Mouse (Mus musculus) frontal cortex, postnatal 10 days (tissue): ENCODE measurements at regions not wholly inside any gene's neighbourhood (a gene's known extent, or its start where the extent isn't known, plus 50 kb on each side); places are given as distances from the start of the nearest gene placed in this dataset.
"Not testable (repeated sequence)": the region's sequence is repeated elsewhere in the genome, so short reads cannot be mapped to it uniquely, and the experiment has no call there.

Experiments used
- DNase-seq, 2 experiments: peaks; one replicate each; pipeline ENCODE4 v3.0.0; 2022; ENCODE audit warnings: low spot score in 2 of 2, mixed read lengths in 1 of 2

DNA sequence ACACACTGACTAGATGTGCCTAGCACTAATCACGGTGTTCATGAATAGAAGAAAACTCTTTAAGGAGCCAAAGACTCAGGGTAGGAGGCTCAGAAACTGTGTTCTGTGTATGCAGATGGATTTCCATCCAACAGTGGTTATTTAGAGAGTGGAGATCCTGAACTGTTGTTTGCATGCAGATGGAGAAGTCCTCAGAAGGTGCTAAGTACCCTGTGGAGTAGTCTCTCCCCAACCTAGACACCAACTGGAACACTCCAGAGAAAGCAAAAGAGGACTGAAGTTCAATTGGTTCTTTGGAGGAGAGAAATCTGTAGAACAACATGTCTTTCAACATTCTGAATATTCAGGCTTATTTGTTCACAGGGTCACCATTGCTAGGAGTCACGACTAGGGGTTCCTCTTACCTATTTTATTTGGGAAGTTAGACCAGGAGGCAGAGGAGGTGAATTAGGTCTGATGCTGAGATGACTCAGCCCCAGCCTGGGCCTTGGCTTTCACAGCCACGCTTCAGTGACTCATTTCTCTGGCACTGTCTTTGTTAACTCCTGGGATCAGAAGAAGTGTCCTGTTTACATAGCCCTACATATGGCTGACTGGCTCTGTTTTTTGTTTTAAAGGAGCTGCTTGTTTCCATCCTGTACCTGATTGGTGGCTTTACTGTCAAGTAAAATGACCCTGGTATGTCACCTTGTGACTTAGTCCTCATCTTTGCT is 742.0 kb downstream of the Kcna4 start:
- DNase-seq, result no peak

DNA sequence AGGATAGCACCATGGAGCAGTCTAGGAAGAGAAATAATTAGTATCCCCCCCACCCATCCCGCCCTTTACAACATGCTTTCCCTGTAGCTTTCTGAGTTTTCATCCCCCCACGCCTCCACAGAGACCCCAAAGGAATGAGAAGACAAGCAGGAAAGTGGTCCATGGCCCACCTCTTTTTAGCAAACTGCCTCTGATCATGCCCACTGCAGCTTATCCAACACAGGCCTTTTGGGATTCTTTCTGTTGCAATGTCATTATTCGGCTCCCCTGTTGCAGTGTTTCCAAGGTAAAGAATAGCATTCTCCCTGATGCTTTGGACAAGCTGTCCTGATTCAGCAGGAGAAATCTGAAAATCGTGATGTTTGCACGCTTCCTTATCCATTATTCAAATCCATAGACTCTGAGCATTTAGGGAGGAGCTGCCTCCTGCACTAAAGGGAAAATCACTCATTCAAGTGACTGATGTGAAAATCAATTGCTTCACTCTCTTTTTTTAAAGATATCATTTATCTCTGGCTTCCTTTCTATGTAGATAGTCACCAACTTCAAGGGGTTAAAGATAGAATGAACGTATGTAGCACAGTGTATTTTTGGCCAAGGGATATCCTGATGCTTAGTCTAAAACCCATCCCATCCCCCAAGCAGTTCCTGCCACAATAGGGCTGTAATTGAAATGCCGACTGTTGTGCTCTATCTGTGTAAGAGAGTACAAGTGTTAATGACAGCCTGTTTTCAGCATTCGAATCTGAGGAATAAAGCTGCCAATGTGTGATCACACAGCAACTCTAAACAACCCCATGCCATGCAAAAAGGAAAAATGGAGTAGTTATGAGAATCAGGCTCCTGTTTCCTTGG is 743.1 kb downstream of the Kcna4 start:
- DNase-seq, result no peak

DNA sequence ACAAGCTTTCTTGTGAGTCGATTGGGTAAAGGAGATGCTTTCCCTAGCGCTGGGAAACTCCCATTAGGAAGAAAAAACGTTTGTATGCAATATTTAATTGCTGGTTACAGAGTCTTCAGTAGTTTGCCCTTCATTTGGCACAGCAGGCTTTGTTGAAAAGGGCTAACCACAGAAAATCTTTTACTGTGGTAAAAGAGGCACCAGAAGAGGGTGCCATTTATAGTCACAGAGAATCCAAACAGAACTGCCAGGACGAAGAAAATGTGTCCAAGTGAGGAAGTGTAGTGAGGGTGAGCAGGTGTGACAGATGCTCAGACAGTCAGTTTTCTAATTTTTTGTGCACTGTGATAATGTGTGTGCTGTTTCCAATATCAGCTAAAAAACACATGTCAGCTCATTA is 744.4 kb downstream of the Kcna4 start:
- no peak for DNase-seq

DNA sequence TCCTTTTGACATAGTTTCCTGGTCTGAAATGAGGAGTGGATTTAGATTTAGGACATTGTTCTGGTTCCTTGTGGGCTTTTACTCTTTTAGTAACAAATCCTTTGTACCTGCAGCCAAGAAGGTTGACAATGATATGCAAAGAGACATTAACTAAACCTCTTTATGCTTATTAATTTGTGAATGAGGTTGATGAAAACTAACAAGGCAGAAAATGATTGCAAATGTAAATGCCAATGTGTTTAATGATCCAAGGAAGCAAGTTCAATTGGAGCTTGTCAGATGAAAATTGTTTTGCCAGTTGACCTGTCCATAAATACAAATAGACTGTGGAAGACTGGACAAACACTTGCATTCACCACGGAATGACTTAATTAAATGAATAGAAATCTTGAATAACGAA is 751.6 kb downstream of the Kcna4 start:
- DNase-seq, result no peak

DNA sequence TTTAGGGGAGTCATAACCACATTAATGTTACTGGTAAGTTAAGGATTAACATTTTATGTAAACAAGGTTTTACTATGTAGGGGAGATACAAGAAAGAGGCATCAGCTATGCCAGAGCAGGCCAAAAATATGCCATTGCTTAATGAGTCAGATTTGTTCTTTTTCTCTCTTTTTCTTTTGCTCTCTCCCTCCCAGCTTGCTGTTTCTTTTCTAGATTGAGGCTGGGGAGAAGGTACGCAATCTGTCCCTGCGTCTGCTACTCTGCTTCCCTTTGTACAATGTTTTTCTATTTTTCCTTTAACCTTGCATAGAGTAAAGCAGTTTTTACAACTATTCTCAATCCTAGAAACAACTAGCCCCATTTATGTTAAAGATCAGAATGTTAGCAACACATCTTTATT is 754.4 kb downstream of the Kcna4 start:
- DNase-seq, result no peak

DNA sequence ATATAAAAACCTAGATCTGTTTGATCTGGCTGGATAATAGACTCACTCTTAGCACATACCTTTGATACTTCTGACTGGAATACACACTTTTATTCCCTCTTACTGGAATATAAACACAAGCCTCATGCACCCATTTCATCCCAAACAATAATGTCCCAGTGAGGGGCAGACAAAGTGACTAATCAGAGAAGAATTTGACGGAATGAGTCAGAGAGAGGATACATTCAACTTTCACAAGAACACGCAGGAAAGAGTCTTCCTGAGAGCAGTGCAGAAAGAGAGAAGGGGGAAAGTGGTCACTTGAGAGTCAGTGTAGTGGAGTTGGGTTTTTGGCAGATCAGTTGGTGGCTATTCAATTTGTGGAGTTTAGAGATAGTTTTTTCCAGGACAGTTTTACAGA is 755.6 kb downstream of the Kcna4 start:
- no peak for DNase-seq

DNA sequence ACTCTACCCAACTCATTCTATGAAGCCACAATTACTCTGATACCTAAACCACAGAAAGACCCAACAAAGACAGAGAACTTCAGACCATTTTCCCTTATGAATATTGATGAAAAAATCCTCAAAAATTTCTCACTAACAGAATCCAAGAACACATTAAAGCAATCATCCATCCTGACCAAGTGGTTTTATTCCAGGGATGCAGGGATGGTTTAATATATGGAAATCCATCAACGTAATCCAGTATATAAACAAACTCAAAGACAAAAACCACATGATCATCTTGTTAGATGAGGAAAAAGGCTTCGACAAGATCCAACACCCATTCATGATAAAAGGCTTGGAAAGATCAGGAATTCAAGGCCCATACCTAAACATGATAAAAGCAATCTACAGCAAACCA is 772.3 kb downstream of the Kcna4 start:
- DNase-seq, result not testable (repeated sequence)

DNA sequence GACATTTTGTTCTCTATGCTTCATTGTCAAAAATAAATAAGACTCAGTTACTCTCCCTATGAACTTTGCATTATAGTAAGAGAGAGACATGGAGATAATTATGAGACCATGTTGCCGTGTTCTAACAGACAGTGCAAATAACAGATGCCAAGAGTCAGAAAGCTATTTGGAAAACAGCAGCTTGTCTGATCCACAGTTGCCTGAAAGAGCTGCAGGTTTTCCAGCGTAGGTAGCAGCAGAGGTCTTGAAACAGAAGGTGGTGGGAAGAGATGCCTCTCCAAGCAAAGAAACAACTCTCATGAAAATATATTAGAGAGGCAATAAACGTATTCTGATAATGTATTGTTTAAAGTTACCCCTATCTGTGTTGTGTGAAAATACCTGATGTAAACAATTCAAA is 793.5 kb downstream of the Kcna4 start:
- no peak for DNase-seq

DNA sequence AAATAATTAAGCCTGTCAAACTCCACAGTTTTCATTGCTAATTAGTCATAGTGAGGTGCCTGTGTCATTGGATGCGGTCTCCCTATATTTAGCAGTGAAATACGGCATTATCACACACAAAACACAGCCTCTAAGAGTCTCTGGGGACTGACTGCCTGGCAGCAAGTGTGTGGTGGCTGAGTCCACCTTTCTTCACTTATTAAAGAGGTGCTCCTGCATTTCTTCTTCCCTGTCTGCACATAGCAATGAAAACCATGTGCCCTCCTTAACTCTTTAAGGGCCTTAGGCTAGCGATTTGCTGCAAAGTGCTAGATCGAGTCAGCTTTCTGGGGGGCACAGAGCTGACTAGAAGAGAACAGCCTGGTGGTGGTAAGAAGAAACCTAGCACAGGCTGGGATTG is 799.8 kb downstream of the Kcna4 start:
- no peak for DNase-seq

DNA sequence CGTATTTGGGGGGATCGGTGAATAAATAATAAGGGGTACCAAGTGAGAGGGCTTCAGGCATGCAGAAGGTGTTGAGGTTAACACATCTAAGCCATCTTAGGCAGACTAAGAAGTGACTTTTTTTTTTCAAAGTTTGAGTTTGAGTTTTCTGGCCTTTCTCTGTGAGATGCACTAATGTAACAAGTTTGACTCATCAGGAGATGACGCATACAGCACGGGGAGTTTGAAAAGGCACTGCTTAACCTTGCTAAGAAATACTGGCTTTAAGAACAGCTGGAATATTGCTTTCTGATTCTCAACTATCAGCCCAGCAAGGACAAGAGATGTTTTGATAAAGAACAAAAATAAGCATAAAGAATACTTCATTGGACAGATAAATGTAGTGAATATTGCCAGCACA is 806.6 kb downstream of the Kcna4 start:
- no peak for DNase-seq

DNA sequence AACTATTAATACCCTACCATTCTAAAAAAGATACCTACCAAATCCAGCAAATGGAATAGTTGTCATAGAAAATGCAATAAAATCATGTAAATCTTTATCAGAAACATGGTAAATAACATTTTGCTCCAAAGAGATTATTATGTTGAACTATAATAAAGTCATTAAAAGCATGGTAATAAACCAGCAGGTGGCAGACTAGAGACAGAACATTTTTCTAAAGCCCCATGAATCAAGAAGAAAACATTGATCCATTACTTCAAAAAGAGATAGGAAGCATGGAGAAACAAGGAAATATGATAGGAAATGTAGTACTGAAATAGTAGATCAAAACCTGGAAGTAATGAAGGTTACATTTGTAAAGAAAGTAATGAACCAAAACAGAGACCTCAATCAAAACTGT is 819.7 kb downstream of the Kcna4 start:
- DNase-seq, result no peak

DNA sequence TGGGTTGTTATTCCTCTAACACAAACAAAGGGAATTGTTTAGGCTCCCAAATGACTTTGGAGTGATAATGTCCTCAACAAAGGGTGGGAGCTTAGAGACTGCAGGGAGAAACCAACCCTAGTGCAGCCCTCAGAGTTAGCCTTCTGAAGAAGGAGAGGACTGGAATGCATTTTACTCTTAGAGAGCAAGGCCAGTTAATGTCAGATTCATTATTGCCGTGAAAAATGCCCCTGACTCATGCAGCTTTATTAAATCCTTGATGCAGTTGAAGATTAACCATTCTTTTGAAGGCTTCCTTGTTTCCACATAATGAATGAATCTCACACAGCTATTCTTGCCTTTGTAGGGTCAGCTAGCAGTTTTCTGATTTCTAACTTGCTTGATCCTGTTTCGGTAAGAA is 855.3 kb downstream of the Kcna4 start:
- DNase-seq, result no peak

DNA sequence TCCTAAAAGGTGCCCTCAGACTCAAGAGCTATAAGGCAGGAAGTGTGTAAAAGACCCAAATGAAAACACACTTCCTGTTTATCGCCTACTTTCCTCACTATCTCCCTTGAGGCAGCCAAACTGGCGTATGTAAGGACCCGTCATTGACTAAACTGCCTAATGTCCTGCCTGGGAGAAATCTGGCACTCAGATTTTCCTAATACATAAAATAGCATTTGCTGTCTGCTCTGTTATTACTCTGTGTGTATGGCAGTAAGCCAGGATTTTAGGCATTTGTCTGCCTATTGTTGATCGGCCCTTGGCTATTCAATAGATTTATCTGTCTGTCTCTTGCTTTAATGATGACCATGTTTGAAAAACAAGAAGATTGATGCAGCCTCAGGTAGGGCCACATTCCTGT is 857.8 kb downstream of the Kcna4 start:
- DNase-seq, result no peak

DNA sequence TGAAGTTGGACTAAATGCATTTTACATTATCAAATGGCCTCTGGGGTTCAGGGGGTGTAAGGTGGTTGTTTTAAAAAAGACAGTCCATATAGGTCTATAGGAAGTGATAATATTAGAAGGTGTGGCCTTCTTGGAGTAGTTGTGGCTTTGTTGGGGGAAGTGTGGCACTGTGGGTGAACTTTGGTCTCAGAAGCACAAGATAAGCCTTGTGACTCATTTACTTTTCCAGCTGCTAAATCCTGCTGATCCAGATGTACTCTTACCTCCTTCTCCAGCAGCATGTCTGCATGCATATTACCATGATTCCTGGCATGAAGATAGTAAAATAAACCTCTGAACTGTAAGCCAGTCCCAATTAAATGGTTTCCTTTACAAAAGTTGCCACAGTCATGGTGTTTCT is 865.8 kb downstream of the Kcna4 start:
- DNase-seq, result no peak

DNA sequence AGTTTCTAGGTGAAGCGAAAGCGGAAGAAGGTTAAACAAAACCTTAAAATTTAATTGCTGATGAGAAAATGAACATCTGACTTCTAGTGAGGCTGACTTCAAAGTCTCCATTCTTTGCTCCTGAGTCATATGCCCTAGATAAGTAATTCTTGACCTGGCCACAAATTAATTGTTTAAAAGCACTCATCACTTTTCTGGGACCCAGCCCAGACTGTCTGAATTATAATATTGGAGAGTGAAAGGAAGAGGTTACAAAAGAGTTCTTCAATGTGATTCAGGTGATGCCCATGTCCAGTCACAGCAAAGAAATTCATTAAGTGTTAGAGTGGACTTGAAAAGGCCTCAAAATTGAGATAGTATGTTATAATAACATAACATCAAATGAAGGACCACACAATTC is 867.3 kb downstream of the Kcna4 start:
- no peak for DNase-seq

DNA sequence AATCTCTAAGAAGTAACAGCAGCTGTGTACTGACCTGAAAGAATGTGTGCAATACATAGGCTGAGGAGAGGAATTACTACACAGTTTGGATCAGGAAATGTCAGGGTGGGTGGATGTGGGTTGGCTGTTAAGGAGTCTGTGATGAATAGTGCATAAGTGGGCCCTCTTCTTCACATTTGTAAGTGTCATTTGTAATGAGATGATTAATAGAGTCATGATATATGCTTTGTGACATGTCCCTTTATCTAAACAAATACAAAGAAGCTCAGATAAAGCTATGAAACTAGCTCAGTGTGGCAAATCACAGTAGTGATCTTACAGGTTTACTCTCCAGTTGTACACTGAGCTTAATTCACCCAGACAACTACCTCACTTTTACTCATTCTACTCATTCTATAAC is 867.9 kb downstream of the Kcna4 start:
- DNase-seq, result no peak

DNA sequence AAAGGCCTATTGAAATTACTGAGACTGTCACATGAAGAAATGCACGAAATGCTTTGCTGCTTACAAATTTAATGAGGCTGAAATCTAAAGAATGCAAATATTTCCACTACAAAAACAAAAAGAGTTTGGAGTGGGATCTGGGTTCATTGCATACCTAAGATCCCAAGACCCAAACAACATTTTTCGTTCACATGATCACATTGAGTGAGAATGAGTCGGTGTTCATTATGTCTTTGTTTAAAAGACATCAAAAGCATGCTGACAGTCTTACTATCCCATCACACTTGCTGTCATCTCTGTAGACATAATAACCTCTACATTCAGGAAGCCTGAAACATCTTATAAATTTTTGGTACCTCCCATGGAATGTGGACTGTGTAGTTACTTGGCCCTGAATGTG is 870.4 kb downstream of the Kcna4 start:
- no peak for DNase-seq

DNA sequence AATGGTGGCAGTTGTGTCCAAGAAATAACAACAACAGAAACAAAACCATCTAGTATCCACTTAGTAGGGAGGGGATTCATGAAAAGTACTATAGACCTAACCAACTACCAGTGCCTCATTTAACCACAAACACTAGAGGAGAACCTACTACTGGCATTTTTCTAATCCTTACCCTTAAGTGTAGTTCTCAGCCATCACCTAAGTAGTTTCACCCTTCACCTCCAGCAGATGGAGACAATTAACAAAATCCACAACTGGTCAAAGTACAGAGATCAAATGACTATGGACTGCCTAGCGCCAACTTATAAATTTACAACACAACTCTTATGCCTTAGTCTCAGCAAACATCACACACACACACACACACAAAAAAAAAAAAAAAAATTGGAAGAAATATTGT is 874.6 kb downstream of the Kcna4 start:
- DNase-seq, result no peak
